Mouse (Mus musculus) embryonic fibroblast, embryonic 13.5 days (primary cell): ENCODE results near the gene Def8. TPM values are rescaled to one million over a fixed set of nuclear protein-coding genes. Genes with fewer than 3 reads are reported as not detected.
"Not testable (repeated sequence)": the region's sequence is repeated elsewhere in the genome, so short reads cannot be mapped to it uniquely, and the experiment has no call there.

Experiments used
- H3K27ac ChIP-seq: 2 replicates; pipeline ENCODE4 v1.5.1; 2012; ENCODE audit warnings: low read length, control low read depth, inconsistent platforms; ENCODE audit not compliant: insufficient read depth
- H3K4me1 ChIP-seq: 2 replicates; pipeline ENCODE4 v1.6.1; 2011; ENCODE audit warnings: low read length; ENCODE audit not compliant: control insufficient read depth, insufficient read depth
- H3K4me3 ChIP-seq: 2 replicates; pipeline ENCODE4 v1.5.1; 2011; ENCODE audit warnings: mild to moderate bottlenecking, control low read depth, low read length; ENCODE audit not compliant: insufficient read depth
- CTCF ChIP-seq: IDR thresholded peaks from 2 replicates; pipeline ENCODE4 v1.5.1; 2011; ENCODE audit warnings: mild to moderate bottlenecking, control low read depth, low read length, moderate library complexity, borderline replicate concordance; ENCODE audit not compliant: insufficient read depth
- POLR2A ChIP-seq: IDR thresholded peaks from 2 replicates; pipeline ENCODE4 v1.6.1; 2011; ENCODE audit warnings: low read depth, mild to moderate bottlenecking, control low read depth, low read length, moderate library complexity
- polyA plus RNA-seq: library from polyadenylated mRNA; stranded (reverse); fragments of >200 nt; gene quantifications from 2 replicates; pipeline ENCODE4 v1.2.4, GENCODE M21; 2011; ENCODE audit warnings: low read depth; ENCODE audit not compliant: missing spikeins, insufficient read length

Def8 gene
- polyA plus RNA-seq, 1 experiment = 36.4 TPM

DNA sequence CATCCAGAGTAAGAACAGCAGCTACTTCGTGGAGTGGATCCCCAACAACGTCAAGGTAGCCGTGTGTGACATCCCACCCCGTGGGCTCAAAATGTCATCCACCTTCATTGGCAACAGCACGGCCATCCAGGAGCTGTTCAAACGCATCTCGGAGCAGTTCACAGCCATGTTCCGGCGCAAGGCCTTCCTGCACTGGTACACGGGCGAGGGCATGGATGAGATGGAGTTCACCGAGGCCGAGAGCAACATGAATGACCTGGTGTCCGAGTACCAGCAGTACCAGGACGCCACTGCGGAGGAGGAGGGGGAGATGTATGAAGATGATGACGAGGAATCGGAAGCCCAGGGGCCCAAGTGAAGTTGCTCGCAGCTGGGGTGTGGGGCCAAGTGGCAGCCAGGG lies 2.0 kb upstream of the Def8 start:
- H3K4me3 ChIP-seq = no peak overlapping the region
- TF ChIP-seq POLR2A = no peak
- no peak overlapping the region for H3K27ac ChIP-seq
- H3K4me1 ChIP-seq = peaks cover 3% of the 10 kb centered on the region; the same call in 1 of the 2 replicates

DNA sequence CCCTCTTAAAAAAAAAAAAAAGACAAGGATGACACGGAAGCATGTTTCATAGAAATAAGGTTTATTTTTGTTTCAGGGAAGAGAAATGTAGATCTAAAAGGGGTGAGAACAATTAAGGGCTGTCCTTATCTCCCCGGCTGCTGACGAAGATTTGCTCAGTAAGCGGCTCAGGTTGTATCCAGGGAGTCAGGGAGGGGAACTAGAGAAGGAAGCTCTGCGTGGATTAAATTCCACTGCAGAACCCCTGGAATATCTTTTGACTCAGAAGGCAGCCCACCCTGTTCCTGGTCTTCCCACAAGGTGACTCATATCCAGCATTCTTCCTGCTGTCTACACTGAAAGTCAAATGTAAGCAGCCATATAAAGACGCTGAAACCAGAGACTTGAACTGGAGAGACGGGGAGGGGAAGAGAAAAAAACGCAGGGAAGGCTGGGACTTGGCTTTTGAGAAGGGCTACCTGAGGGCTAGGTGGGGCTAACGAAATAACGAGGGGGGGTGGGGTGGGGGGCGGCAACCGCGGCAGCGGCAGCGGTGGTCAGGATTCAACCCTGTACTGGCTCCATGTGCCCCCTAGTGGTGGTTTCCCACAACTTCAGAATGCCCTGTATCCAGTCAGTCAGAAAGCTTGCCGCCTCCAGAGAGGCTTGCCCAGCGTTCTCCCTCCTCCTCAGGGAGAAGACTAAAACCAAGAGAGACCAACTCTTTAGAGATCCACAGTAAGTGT lies 1.1 kb upstream of the Def8 start:
- Histone ChIP-seq H3K4me1 (peaks cover 3% of the 10 kb centered on the region; the same call in 1 of the 2 replicates), H3K4me3 (peak overlapping the region; percentile 27; the same call in 1 of the 2 replicates), H3K27ac (peak overlapping the region; percentile 35; the same call in 1 of the 2 replicates)
- TF ChIP-seq POLR2A (no peak), CTCF (0 out of 2 replicates have a peak, but pooled peaks have one; percentile 31)

DNA sequence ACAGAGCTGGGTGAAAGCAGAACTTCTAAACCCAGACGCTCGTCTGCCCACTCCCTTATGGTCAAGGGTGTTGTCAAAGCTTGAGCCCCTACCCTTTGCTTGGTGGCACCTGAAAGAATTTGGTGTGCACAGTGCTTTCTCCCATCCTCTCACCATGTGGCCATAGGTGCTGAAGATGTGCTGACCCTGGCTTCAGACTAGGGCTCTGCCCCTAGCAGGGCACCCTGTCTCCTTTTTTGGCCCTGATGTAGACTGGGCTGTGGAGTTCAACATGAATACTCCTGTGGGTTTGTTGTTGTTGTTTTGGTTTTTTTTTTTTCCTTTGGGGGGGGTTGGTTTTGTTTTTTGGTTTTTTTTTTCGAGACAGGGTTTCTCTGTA lies 557 bp upstream of the Def8 start:
- Histone ChIP-seq H3K4me1 (peaks cover 3% of the 10 kb centered on the region; the same call in 1 of the 2 replicates), H3K27ac (no peak overlapping the region), H3K4me3 (no peak overlapping the region)
- TF ChIP-seq CTCF (no peak), POLR2A (no peak)

DNA sequence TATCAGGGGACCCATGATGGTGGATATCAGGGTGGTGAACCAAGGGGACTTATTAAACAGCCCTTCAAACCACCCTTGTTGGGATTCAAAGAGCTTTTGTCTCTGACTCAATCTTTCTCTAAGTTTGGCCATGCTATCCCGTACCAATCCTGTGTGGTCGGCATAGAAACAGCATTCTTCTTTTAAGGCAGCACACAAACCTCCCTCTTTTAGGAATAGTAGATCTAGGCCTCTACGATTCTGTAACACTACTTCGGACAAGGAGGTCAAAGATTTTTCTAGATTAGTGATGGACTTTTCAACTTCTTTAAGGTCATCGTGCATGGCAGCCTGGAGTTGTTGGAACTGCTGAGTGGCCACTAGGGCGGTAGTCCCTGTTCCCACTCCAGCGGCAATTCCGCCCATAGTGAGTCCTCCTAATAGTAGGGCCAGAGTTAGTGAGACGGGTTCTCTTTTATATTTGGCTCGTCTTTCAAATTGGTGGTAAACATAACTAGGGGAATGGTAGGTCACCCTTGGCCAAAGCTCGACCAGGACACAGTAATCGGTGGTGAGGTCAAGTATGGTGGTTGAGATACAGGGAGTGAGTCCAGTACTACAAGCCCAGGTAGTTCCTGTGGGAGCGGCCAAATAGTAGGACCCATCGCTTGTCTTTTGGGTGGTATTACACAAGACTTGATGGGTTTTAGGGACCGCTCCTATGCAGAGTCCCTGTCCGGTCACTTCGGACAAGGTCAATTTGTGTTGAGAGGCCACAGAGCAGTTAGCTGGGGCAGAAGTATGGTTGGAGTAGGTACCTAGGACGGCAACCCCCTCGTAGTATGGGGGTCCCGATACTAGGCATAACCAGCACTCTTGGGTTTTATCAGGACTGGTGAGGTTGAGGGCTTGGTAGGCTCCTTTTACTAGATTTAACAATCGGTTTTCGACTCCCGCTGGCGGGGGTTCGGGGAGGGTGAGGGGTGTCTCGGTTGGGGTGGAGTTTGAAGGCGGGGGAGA lies 3.5 kb downstream of the Def8 start:
- Histone ChIP-seq H3K4me1 (peaks cover 3% of the 10 kb centered on the region; the same call in 1 of the 2 replicates), H3K4me3 (no peak overlapping the region), H3K27ac (peak overlapping the region; percentile 48)
- no peak for TF ChIP-seq CTCF
- no peak for TF ChIP-seq POLR2A

DNA sequence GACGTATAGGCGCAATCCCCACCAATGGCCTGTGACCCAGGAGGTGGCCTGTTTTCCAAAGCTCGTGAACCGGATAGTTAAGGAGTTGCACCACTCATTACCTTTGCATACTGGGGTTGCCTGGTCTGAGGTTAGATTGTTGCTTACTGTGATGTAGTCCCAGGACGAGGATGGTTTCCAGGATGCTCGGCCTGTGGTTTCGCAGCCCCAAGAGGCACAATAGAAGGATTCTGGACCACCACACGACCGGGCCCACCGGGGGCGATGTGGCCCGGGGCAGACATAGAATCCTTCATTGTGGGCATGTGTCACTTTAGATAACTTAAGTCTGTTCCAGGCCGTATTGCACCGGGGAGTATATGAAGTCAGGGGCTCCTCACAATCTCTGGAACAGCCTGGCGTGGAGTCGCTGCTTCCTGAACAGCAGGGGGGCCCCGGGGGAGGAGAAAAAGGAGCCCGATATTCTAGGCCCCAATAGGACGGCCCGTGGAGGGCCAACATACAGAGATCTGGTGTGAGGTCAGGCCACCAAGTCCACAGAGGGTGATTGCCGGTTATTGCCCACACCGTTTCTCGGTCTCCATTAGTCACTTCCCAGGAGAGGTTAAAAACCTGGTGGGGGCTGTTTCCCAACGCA lies 4.4 kb downstream of the Def8 start:
- peaks cover under 1% of the 10 kb centered on the region; the same call in 1 of the 2 replicates for H3K4me1 ChIP-seq
- H3K4me3 ChIP-seq = no peak overlapping the region
- no peak overlapping the region for H3K27ac ChIP-seq
- TF ChIP-seq CTCF = no peak
- no peak for TF ChIP-seq POLR2A

DNA sequence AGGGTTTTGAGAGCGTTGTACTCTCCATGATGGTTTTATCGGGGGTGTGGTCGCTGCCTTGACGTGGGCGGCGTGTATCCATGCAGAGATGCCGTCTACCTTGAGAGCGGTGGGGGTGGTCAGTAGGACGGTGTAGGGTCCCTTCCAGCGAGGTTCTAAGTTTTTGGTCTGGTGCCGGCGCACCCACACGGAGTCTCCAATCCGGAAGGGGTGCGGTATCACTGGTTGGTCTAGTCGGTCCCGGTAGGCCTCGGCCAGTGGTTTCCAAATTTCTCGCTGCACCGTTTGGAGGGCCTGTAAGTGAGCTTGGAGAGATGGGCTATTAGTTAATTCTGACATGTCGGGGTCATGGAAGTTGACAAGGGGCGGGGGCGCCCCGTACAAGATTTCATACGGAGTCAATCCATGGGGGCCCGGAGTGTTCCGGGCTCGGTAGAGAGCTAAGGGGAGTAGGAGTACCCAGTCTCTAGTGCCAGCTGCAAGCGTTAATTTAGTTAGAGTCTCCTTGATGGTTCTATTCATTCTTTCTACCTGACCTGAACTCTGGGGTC lies 5.1 kb downstream of the Def8 start:
- Histone ChIP-seq H3K27ac (no peak overlapping the region), H3K4me1 (no peaks in the 10 kb centered on the region), H3K4me3 (no peak overlapping the region)
- TF ChIP-seq CTCF = no peak
- no peak for TF ChIP-seq POLR2A

DNA sequence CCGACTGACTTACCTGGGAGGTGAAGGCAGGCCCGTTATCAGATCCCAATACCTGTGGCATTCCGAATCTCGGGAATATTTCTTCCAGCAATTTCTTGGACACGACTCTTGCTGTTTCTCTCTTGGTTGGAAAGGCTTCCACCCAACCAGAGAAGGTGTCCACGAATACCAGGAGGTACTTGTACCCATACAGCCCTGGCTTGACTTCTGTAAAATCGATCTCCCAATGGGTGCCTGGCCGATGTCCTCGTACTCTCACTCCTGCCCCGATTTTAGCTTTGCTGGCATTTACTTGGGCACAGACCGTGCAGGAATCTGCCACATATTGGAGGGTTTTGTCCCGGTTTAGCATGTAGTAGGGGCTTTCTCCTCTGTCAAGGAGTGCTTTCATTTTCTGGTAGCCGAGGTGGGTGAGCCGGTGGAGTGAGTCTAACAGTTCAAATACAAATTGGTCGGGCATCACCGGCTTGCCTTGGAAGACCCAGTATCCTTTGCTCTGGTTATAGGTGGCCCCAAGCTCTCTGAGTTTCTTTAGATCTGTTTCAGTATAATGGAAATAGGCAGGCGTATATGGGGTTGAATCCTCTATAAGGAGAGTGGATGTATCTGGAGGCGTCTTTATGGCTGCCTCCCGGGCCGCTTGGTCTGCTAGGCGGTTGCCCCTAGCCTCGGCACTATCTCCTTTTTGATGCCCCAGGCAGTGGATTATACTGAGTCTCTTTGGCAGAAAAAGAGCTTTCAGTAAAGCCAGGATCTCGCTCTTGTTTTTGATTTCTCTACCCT lies 5.8 kb downstream of the Def8 start:
- TF ChIP-seq CTCF (no peak), POLR2A (no peak)
- no peaks in the 10 kb centered on the region for H3K4me1 ChIP-seq
- H3K27ac ChIP-seq = no peak overlapping the region
- no peak overlapping the region for H3K4me3 ChIP-seq

DNA sequence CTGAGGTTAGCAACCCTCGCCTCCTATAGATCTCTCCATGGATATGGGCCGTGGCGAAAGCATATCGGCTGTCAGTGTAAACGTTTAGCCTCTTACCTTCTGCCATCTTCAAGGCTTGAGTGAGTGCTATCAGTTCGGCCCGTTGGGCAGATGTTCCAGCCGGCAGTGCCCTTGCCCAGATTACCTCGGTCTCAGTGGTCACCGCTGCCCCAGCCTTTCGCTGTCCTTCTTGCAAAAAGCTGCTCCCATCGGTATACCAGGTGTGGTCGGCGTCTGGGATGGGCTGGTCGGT lies 6.3 kb downstream of the Def8 start:
- H3K27ac ChIP-seq, H3K4me3 ChIP-seq, H3K4me1 ChIP-seq: not testable (repeated sequence)

DNA sequence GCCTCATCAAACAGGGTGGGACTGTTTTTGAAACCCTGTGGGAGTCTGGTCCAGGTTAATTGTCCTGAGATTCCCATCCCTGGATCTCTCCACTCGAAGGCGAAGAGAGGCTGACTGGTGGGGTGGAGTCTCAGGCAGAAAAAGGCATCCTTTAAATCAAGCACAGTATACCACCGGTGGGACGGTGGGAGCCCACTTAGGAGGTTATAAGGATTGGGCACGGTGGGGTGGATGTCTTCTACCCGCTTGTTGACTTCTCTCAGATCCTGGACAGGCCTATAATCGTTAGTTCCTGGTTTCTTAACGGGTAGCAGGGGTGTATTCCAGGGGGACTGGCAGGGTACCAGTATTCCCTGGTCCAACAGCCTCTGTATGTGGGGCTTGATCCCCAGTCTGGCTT lies 7.6 kb downstream of the Def8 start:
- not testable (repeated sequence) for H3K27ac ChIP-seq, H3K4me3 ChIP-seq, H3K4me1 ChIP-seq
